Mouse (Mus musculus): ENCODE results near the gene Odf3. TPM values are rescaled to one million over a fixed set of nuclear protein-coding genes. Genes with fewer than 3 reads are reported as not detected.
A peak's percentile ranks its signal among the peaks of the same experiment; 100 is the strongest.

Odf3 gene
- polyA plus RNA-seq, 1 experiment: not detected

GRCm38 (mm10) chr7:140844905-140845665 lies 2.5 kb upstream of the Odf3 start, which contains the start of gene Scgb1c1:
Gene Scgb1c1, plus strand, starts transcription at chr7:140845547.
- DNase-seq (ENCODE audit: low spot score): peak; percentile 77

- no peak for DNase-seq (ENCODE audit: low spot score)
These were observed 1.9 kb upstream of the Odf3 start for GRCm38 (mm10) chr7:140845683-140846082.

GRCm38 (mm10) chr7:140846676-140847075 lies 929 bp upstream of the Odf3 start:
- DNase-seq (ENCODE audit: low spot score): no peak

GRCm38 (mm10) chr7:140848591-140848990 lies 986 bp downstream of the Odf3 start:
- DNase-seq (ENCODE audit: low spot score): no peak

GRCm38 (mm10) chr7:140851916-140852315 lies 4.3 kb downstream of the Odf3 start:
- no peak for DNase-seq (ENCODE audit: low spot score)

- no peak for DNase-seq (ENCODE audit: low spot score)
These were observed 5.8 kb downstream of the Odf3 start for GRCm38 (mm10) chr7:140853386-140853785.

GRCm38 (mm10) chr7:140854483-140854882 lies 6.9 kb downstream of the Odf3 start:
- no peak for DNase-seq (ENCODE audit: low spot score)

- DNase-seq (ENCODE audit: low spot score): no peak
These were observed 7.6 kb downstream of the Odf3 start for GRCm38 (mm10) chr7:140855181-140855580.

GRCm38 (mm10) chr7:140855860-140856784 lies 8.5 kb downstream of the Odf3 start, which contains the start of gene Gm45785:
Gene Gm45785, minus strand, starts transcription at chr7:140856331.
- peak; percentile 78 for DNase-seq (ENCODE audit: low spot score)

- DNase-seq (ENCODE audit: low spot score): peak; percentile 91
These were observed 9.4 kb downstream of the Odf3 start, which contains the start of gene Ric8a for GRCm38 (mm10) chr7:140856785-140857549. Gene Ric8a, plus strand, starts transcription at chr7:140856957.

- no peak for DNase-seq (ENCODE audit: low spot score)
These were observed 10.2 kb downstream of the Odf3 start, which contains the start of gene Bet1l for GRCm38 (mm10) chr7:140857550-140858505. Gene Bet1l, minus strand, starts transcription at chr7:140857577.

GRCm38 (mm10) chr7:140858746-140859145 lies 11.1 kb downstream of the Odf3 start:
- no peak for DNase-seq (ENCODE audit: low spot score)

GRCm38 (mm10) chr7:140859997-140860396 lies 12.4 kb downstream of the Odf3 start:
- DNase-seq (ENCODE audit: low spot score): no peak

GRCm38 (mm10) chr7:140860728-140861127 lies 13.1 kb downstream of the Odf3 start:
- DNase-seq (ENCODE audit: low spot score): no peak

GRCm38 (mm10) chr7:140864761-140865160 lies 17.2 kb downstream of the Odf3 start:
- no peak for DNase-seq (ENCODE audit: low spot score)

- no peak for DNase-seq (ENCODE audit: low spot score)
These were observed 26.6 kb downstream of the Odf3 start for GRCm38 (mm10) chr7:140874224-140874623.

GRCm38 (mm10) chr7:140877364-140877763 lies 29.8 kb downstream of the Odf3 start:
- DNase-seq (ENCODE audit: low spot score): no peak

- DNase-seq (ENCODE audit: low spot score): no peak
These were observed 31.8 kb downstream of the Odf3 start for GRCm38 (mm10) chr7:140879355-140879754.

- no peak for DNase-seq (ENCODE audit: low spot score)
These were observed 32.8 kb downstream of the Odf3 start for GRCm38 (mm10) chr7:140880419-140880818.

GRCm38 (mm10) chr7:140880865-140881515 lies 33.4 kb downstream of the Odf3 start:
- DNase-seq (ENCODE audit: low spot score): no peak
